Mouse (Mus musculus) urinary bladder, postnatal 14 days (tissue): ENCODE data around the gene Ubald2.

ENCODE experiments used
- DNase-seq: peaks from one replicate; pipeline ENCODE4 v3.0.0; 2021; ENCODE audit warnings: low spot score

The Ubald2 gene

DNA sequence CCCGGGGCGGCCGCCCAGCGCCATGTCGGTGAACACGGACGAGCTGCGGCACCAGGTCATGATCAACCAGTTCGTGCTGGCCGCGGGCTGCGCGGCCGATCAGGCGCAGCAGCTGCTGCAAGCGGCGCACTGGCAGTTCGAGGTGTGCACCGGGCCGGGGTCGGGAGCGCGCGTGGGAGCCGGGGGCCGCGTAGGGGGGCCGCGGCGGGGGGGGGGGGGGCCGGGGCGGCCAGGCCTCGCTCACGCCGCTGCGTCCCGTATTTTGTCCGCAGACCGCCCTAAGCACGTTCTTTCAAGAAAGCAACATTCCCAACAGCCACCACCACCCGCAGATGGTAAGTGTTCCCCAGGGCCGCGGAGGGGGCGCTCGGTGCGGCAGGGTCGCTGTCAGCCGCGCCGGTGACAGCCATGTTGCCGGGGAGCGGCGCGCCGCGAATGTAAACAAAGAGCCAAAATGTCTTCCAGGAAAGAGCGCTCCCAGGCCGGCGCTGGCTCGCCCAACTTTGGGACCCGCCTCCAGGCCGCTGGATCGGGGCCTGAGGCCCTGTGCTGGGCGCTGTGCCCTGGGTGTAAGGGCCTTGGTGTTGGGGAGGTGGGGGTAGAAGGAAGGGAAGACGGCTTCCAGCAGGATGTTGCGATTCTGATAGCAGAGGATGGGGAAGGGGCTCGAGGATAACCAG is 533 bp downstream of the Ubald2 start:
- peak; percentile 78 for DNase-seq

DNA sequence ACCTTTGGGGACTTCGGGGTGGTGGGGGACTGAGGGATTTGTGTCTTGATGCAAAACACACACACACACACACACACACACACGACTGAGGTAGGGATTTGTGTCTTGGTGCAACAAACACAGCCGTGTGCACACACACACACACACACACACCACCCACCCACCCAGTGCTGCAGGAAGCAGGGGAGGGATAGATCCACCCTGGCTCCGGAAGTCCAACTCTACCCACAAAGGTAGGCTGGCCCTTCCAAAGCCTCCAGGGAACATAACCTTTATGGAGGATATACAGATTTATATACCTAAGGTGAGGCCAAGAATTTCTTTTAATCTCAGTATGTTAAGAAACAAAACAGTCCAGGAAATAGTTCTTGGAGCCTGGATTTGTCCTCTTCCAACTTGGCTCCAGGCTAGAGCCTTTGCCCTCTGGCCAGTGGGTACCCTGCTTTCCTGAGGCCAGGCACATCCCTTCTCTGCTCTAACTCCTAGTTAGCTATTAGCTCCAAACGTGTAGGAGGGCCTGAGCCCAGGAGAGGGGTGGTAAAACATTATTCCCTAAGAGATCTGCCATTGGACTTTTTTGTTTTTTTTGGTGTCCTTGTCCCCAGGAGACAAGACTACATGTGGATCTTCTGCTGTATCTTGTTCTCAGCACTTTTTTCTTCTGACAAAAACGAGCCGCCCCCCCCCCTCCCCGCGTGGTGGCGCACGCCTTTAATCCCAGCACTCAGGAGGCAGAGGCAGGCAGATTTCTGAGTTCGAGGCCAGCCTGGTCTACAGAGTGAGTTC is 1.3 kb downstream of the Ubald2 start:
- DNase-seq, result no peak

DNA sequence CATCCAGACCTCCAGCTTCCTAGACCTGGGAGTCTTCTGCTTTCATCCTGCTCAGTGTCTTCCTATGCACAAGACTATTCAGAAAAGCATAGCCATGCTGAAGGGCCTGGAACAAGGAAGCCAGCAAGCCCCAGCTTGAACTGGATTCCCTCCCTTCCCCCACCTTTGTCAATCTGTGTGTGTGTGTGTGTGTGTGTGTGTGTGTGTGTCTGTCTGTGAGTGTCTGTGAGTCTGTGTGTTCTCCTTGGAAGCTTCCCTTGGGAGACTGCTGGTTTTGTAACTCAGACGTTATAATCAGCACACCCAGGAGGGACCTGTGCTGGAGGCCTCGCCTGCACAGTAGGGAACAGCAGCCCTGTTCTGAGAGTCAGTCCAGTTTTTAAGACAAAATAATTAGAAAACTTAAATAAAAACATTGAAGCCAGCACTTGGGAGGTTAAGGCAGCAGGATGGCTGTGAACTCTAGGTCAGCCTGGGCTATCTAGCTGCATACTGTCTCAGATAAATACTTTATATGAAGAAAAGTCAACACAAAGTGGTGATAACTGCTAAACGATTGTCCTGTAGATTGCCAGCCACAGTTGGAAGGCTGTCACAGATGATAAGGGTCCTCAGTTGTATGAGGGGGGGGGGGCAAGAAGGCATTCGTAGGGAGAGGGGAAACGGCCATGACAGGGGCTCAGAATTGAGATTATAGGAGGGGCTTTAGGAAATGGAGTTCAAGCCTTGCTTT is 2.3 kb downstream of the Ubald2 start:
- DNase-seq, result no peak

DNA sequence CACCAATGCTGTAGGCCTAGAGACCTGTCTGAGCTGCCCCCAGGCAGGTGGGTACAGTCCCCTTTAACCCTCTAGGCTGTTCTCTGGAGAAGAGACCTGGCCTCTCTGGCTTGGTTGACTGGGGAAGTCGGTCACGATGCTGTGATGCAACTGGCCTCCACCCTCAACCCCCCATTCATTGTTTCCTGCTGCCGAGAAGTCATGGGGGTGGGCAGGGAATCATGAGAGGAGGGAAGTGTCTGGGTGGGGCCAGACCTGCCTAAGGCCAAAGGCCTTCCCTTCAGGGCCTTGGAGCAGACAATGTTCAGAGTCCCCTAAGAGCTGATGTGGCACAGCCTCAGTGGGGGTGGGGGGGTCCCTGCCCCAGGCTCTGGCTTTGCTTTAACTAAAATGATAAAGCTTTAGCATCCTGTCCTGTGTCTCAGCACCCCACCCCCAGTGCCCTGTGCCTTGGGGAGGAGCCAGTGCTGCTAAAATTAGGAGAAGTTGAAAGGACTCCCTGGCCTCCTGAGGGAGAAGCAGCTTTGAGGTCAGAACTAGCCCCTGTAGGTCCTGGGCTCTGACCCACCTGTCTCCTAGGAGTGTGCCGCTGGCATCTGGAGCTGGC is 2.9 kb downstream of the Ubald2 start:
- DNase-seq, result no peak

DNA sequence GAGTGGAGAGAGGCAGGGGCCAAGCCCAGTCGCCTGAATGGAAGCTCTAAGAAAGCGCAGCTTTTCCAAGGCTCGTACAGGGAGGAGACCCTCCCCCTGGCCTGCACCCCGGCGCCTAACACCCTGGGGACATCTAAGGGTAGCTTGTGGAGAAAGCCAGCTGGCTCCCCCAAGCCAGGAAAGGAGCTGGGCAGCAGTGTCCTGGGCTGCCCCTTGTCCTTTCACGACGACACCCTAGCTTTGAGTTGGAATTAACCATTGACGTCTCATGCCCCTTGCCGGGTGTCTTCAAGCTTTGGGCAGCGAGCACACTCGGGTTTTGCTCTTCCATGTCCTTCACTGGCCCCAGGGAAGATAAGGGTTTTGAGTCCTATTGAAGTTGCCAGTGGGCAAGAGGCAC is 3.6 kb downstream of the Ubald2 start:
- DNase-seq, result no peak

DNA sequence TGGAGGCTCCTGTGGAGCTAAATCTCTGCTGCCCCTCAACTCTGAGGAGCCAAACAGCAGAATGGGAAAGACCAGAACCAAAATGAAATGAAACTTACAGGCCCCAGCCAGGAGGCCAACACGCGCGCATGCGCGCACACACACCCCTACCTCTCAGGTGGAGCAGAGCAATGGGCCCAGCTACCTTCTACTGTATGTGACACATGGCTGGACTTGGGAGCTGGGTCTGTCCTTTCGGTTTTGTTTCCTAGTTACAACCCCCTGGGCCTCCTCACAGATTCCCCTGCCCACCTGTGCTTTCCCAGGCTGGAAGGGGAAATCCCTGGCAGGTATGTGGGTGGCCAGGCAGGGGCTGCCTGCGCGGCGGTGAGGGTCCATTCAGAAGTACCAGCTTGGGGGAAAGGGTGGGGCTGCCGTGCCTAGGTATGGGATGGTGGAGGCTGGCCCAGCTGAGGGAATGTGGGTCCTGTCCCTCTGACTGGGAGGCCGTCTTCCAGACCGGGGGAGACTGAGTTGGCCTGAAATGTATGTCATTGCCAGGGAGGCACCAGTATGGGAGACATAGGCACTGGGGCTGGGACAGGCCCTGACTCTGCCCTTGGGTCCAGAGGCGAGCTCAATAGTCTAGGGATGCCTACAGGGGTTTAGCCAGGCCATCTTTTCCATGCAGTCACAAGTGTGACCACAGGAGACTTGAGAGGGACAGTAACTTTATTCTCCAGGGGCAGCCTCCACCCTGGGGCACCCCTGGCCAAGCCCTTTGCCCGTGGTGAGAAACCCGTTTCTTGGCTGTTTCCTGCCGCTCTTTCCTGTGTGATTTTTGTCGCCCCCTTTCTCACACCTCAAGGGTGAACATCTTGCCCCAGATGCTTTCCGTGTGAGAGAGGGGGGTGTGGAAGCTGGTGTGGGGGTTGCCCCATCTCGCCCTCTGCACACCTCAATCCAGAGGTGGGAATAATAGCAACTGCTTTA is 5.7 kb downstream of the Ubald2 start:
- DNase-seq, result no peak

DNA sequence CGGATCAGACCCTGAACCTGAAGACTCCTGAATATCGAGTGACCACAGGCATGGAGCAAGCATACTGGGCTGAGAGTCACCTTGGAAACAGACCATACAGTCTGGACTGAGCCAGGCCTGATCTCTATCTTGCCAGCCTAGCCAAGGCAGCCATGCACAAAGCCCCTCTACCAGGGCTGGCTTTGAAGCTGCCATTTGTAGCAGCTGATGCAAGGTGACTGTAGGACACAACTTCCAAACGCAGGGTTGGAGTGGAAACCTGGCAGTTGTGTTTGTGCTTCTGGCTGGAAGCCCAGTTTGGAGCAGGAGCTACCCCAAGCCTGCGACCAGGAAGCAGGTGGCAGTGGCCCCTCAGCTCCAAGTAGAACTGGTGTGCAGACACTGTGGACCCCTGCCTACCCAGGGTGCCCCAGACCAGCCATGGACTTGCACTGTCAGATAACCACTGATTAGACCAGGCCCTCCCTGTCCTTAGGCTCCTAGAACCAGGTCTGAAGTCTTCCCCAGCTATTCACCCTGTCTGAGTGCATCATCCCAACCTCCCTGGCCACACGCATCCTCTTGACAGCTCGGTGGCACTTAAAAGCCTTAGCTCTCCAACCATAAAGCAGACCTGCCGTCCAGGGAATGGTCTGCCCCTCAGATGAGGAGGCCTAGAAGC is 6.6 kb downstream of the Ubald2 start:
- DNase-seq, result no peak

DNA sequence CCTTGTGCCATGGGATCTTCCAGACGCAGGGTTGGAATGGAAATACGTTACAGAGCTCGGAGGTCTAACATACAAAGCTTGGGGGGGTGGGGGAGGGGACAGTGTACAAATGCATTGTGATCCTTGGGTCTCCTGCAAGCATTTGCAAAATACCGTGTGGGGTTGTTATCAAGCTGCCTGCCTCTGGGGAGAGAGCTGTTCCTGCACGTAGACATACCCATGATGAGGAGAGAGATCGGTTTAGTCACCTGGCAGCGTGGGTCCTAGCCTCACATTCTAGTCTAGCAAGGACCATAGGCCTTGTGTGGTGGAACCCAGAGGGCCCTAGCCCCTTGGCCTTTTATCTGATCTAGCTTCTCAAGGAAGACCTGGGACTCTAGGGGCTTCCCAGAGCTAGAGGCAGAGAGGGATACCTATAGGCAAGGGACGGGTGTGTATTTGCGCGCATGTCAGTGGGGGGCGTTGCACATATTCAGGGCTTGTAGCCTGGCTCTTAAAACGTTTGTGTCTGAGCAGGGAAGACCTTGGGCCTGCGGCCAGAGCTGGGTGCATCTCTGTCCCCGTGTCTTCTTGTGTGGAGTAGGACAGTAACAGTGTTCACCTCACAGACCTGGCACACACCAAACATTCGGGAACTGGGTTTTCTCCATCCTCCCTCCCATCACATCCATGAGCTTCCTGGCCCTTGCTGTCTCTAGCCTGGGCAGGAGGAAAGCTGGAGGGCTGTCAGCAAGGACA is 8.4 kb downstream of the Ubald2 start:
- DNase-seq, result no peak

DNA sequence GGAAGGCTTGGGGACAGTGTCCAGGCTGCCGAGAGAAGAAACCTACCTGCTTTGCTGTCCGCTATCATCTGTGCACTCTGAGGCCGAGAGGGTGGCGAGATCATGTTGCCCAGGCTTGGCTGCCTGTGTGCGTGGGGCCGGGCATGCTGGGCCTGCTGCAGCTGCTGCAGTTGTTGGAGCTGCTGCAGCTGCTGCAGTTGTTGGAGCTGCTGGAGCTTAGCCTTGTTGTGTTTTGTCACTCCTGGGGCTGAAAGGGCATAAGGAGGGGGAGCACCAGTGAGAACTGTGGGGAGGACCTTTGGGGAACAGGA is 8.9 kb downstream of the Ubald2 start:
- DNase-seq, result no peak

DNA sequence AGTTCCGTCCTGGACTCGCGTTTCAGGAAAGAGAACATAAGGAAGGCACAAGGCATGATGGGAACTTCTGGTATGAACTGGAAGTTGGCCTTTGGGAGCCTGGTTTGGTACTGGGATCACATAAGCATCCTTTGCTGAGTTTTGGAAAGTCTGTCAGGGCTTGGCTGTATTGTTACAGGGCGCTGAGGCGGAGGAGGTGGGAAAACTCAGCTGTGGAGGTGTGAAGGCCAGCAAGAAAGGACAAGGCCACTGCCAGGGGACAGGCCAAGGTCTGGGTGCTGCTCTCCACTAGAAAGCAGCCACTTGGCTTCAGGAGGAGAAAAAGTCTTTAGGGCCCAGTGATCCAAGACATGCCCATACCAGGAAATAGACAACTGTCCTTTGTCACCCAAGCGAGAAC is 9.4 kb downstream of the Ubald2 start:
- no peak for DNase-seq

DNA sequence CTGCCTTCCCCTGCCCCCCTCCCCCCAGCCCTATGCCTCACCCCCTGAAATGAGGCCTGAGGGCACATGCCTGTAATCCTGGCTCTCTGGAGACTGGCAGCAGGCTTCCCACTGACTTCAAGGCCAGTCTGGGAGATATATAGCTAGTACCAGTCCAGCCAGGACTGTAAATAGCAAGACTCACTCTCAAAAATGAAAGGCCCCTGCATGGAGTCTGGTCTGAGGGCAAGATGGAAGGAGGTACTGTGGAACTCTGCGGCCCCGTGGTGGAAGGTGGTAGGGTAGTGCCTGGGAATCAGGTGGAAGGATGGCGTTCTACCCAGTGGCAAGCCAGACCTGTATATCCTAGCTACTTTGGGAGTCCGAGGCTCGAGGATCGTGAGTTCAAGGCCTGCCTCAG is 10.0 kb downstream of the Ubald2 start:
- DNase-seq, result no peak

DNA sequence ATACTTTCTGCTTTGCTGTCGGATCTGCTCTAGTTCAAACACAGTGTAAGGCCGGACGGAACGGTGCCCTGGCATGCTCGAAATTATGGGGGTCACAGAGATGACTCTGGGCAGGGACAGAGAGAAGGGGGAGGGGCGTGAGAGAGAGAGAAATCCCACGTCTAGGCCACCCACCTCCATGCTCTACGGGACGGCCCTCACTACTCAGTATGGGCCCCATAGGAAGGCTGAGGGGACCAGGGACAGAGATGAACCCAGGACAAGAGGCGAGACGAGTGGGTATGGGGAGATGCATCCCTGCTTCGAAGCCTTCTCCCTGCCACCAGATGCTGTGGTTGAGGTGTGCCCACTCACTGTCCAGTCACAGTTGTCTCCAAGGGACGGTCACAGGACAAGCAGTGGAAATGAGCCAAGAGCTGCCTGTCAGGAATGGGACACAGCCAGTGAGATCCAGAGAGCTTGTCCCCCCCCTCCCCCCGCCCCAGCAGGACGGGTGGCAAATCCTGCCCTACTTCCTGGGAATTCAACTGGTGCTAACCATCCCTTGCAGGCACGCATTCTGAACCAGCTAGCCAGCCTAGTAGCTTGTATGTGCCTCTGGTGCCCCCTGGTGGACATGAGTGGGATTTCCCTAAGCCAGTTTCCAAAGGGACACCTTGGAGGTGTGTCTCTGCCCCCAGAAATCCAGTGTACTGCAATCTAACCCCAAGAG is 11.9 kb downstream of the Ubald2 start:
- peak; percentile 95 for DNase-seq

DNA sequence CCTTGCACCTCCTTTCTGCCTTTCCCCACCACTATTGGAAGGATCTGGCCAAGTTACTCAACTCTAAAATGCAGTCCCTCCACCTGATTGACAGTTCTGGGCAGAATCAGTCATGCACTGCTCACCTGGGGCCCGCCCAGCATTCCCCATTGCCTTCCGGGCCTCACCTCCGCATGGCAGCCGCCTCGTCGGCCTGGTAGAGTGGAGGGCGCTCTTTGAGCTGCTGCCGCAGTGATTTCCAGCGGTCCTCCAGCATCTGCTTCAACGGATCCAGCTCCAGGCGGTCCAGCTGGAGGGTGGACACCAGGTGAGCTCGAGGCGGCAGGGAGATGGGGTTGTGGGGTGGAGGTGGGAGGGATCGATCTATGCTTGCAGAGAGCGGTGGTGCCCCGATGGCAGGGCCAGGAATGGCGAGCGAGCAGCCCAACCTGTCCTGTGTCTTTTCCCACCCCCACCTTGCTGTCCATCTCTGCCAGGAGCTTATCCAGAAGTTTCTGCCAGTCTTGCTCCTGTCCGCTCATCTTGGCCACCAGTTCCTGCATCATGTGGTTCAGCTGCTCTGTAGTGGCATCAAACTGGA is 12.5 kb downstream of the Ubald2 start:
- no peak for DNase-seq

DNA sequence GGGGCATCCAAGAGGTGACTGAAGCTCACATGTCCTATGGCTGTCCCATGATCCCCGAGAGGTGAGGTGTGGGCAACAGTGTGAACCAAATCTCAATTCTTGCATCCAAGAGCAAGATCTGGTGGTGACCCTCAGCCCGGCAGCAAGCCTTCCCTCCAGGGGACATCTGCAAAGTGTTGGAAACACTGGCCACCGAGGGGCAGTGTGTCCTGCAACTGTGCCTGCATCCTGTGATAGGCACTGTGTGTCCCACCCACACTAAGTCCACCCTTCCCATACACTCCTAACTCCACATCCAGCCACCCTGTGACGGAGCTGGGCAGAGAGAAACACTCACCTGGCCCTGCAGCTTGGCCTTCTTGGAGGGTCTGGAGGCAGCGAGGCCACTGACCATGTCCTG is 13.9 kb downstream of the Ubald2 start:
- DNase-seq, result no peak

DNA sequence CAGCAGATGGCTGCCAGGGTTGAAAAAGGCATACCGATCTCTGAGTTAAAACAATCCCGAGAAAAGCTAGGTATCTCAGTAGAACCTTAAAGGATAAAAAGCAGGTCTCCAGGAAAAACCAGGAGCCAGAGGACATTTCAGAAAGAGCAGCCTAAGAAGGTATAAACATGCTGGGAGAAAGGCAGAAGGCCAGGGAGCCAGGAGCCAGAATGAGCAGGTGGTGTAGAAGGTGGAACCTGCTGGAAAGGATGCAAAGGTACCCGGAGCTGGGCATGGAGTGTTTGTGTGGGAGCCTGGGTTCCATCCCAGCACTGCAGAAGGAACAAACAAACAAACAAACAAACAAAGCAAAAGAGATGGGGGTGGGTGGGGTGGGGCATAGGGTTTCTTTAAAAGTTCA is 15.4 kb downstream of the Ubald2 start:
- no peak for DNase-seq

DNA sequence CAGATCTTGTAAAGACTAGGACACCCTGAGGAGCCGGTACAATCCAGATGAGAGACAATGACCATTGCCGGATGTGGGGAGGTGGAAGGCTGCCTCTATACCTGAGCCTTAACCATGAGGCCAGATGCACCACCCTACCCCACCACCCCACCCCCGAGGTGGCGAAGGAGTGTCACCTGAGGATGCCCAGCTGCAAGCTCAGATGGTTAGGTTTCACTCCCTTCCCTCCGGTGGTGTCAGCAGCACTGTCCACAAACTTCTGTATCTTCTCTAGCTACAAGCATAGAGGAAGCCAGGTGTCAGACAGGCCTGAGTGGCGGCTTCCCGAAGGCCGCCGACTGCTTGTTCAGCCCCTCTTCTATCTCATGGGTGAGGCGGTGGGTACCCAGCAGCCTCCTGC is 20.0 kb downstream of the Ubald2 start:
- no peak for DNase-seq

DNA sequence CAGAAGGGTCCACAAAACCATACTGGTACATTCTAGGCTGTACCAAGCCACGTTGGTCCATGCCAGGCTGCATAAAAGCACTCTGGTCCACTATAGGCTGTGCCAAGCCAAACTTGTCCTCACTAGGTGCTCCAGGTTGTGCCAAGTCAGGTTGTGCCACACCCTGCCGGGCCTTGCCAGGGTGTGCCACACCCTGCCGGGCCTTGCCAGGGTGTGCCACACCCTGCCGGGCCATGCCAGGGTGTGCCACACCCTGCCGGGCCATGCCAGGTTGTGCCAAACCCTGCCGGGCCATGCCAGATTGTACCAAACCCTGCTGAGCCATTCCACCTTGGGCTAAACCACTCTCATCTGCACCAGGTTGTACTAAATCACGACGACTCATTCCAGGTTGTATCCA is 22.3 kb downstream of the Ubald2 start:
- no peak for DNase-seq

DNA sequence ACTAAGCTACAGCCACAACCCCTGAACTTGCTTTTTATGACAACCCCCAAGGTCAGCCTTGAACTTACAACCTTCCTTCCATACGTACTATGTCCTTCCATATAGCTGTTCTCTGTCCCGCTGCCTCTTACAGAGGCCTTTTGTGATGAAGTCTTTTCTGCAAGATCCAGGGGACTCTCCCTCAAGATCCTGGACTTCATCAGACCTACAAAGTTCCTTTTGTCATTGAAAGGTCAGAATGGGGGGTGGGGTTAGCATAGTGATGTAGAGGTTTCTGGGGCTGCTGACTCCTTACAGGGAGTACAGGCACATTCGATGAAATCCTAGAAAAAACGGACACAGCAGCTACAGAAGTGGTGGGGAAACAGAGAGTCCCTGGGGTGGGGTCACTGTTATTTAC is 25.9 kb downstream of the Ubald2 start:
- DNase-seq, result no peak

DNA sequence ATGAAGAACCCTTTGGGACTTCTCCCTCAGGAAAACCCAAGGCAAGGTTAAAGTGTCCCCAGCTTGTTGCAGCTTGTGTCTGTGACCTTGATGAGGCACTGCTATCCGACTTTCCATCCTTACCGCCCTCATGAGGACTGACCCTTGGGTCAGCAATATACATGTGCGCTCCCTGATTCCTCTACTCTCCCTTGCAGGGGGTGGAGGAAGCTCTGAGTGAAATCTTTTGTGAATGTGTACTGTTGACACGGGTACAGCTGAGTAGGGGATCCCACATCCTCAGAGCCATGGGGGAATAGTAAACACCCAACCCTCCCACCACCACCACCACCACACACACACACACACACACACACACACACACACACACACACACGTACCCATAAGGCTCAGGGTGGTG is 29.4 kb downstream of the Ubald2 start:
- no peak for DNase-seq
